Mouse (Mus musculus) right cerebral cortex, postnatal 14 days (tissue): ENCODE results near the gene Acy3.

Source experiments
- DNase-seq: peaks from one replicate; pipeline ENCODE4 v3.0.0; 2022

Acy3 gene

DNA sequence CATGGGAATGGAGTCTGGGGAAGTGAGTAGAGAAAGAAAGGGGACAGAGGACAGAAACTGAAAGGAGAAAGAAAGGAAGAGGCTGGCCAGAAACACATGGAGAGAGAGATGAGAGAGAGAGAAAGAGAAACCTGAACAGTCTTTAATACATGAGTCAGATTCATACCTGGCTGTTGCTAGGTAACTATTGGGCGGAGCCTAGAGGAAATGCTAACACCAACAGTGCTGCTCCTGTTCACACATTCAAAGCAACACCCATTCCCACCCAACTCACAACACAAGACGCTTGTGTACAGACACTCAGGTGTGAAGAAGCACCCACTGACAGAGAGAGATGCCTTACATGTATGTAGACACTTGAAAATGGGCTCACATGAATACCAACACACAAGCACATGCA is 10.5 kb upstream of the Acy3 start:
- DNase-seq: no peak

DNA sequence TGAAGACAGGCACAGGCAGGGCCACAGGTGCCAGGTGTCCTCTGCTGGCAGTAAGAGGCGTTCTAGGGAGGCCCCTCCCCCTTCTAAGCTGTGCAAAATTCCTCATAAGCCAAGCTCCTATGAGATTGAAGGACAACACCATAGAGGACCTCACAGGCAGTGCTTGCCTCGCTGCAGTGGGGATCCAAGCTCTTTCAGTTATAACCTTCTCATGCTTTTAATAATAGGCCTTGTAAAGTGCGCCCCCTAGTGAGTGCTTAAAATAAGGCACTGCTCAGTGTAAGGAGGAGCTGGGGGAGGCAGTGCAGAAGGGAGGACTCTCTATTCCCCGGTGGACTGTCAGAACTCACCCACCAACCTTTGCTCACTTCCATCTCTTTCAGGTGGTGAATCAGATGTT is 6.1 kb upstream of the Acy3 start:
- DNase-seq: peak; percentile 76

DNA sequence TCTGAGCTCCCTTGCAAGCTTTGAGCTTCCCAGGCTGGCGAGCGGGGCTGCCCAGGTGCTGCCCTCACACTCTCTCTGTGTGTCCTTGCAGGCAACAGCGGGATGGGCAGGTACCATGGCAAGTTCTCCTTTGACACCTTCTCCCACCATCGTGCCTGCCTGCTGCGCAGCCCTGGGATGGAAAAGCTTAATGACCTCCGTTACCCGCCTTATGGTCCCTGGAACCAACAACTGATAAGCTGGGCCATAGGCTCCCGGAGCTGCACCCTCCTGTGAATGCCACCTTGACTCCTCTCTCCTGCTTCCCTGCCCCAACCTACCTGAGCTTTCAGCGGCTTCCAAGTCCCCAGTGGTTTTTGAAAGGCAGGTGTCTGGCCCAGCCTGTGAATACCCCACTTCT is 5.5 kb upstream of the Acy3 start:
- DNase-seq: no peak

DNA sequence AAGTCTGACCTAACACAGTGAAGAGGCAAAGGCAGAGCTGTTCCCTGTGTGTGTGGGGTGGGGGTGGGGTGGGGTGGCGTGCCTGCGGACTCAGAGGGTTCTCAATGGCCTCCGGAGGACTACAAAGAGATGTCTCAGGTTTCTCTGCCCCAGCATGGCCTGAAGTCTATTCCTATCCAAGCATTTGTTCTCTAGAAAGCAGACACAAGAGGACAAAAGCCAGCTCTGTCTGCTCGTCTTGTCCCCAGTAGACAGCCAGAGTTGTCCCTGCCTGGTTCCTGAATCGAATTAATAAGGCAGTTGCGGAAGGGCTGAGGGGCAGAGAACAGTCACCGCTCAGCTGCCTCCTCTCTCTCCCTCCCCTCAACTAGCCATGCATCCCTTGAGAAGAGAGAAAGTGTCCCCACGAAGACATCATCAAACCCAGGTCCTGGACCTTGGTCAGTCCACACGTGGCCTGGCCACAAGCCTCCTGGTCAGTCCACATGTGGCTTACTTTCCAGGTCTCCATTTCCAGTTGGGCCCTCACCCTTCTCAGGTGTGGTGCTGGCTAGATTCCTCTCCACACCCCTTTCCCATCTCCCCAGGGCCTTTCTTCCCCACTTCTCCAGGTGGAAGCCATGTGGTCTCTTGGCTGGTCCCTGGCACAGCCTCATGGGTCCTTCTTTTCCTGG is 2.7 kb upstream of the Acy3 start:
- DNase-seq: no peak

DNA sequence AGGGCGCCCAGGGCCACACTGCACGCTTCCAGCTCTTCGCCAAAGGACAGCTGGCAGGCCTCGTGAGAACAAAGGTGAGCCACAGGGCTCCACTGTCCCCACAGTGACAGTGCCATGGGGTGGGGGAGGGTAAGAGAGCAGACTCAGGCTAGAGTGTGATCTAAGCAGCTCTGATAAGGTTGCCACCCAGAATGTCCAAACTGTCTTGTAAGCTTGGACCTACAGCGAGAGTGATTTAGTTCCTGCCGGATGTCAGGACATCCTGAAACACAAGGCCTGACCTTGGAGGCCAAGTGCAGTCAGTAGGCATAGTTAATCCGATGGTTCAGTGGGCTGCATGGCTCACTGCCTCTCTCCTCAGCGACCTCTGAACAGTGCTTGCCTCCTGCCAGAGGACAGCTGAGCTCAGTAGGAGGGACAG is 1.1 kb upstream of the Acy3 start:
- DNase-seq: no peak

DNA sequence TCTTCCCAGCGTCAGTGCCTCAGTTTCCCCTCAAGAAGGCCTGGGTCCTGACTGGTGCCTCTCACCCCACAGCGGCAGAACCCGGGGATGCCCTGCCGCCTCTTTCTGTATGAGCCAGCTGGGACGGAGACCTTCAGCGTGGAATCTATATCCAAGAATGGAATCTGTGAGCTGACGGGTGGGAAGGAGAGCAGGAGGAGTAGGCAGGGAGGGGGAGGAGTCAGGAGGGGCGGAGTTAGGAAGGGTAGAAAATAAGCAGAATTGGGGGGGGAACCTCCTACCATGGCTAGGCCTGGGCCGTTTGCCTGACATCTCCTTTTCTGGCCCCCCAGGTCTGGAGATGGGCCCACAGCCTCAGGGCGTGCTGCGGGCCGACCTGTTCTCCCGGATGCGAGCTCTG is 1.7 kb downstream of the Acy3 start:
- no peak for DNase-seq

DNA sequence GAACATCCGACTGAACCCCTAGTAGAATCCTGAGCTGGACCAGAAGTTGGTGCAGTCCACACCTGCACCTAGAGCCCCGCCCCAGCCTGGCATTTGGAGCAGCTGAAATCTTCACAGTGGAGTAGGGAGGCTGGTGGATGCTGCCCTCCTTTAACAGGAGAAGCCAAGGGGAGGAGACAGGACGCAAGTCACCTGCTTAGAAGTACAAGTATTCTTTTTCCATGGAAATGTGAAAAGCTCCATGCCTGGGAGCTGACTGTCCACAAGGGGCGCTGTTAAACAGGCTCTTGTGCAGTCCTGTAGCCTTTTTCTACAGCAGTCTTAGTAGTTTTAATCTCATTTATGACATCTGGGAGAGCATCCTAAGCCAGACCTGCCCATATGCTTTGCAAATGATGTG is 2.4 kb downstream of the Acy3 start:
- no peak for DNase-seq

DNA sequence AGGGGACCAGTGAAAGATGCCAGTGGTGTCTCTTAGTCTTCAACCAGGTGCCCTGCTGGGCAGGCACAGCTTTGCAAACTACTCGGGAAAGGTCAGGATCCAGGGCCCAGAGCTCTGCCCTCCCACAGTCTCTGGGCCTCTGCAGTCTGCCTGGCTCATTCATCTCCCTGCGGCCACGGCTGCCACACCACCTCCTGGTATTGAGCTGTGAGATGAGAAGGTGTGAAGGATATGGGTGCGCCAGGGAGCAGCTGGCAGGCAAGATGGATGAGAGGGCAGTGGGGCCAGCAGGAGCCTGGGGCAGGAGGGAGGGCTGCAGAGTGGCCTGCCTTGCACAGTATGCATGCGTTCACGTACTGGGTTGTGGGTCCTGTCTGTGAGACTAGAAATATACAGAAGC is 4.4 kb downstream of the Acy3 start:
- DNase-seq: no peak

DNA sequence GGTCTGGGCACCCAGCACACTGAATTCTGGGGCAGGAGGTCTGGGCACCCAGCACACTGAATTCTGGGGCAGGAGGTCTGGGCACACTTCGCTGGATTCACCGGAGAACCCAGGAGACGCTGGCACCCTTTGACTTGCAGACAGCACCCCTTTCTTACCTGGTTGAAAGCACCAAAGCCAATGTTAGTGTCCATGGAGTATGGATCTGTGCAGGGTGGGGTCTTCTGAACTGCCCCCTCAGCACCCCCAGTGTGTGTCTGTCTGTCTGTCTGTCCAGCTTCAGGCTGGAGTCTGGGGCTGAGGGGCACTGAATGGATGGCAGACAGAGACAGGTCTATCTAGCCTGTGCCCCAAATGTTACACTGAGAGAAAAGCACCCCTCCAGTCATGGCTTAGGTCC is 5.2 kb downstream of the Acy3 start:
- no peak for DNase-seq

DNA sequence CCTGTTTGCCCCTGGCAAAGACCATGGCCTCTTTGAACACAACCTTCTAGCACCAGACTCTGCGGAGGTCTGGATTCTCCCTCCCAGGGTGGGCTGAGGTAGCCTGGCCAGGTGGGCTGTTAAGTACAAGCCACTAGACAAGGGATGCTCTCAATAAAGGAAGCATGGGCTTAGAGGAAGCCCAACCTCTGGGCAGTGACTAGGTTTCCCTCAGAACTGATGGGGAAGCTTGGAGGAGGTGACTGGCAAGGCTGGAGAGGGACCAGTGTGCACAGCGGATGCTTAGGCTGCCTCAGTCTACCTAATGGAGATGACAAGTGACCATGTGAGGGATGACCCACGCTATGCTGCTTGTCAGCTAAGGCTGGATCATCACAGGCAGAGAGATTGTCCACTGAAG is 5.6 kb downstream of the Acy3 start:
- no peak for DNase-seq

DNA sequence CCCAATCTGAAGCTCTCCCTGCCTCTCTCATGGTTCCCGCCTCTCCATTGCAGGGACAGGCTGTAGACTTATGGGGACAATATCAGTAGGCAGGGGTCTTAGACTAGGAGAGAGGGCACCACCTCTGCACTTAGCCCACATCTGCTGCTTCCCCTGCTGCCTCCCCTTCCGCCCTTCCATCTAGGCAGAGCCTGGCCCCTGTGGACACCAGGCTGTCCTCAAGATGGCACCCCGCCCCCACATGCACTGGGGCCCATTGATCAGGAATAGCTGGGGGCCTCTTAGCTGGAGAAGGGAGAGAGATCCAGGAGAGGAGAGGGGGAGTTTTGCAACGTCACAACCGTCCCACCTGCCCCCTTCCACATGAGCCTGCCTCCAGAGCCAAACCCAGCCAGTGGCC is 6.0 kb downstream of the Acy3 start, which contains the start of gene Tbx10:
Gene Tbx10 (plus strand): TSS at position 337 of the 400 bp plus-strand sequence.
- DNase-seq: no peak

DNA sequence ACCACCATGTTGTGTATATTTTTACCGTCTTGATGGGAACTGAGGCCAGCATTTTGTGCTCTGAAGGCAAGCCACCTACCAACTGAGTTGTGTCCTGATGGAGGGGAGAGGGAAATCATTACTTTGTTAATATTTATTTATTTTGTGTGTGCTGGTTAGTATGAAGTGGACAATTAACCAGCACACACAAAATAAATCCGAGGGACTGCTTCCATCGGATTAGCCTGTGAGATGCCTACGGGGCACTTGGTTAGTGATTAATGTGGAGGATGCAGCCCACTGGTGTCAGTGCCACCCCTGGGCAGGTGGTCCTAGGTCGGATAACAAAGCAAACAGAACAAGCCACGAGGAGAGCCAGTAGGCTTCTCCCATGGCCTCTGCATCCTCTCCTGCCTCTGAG is 8.6 kb downstream of the Acy3 start:
- DNase-seq: no peak

DNA sequence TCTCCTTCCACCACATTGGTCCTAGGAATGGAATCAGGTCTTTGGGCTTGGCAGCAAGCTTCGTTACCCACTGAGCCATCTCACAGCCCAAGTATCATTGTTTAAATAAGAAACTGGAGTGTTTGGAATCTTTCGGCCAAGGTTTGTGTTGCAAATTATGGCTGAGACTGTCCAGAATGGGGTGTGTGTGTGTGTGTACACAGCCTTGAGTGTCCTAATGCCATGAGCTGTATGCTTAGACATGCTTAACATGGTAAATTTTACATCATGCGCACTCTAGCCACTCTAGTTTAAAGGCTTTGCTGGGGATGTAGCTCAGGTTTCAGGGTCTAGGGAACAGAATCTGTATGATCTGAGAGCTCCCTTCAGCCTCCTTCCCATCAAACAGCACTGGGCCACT is 9.1 kb downstream of the Acy3 start:
- no peak for DNase-seq

DNA sequence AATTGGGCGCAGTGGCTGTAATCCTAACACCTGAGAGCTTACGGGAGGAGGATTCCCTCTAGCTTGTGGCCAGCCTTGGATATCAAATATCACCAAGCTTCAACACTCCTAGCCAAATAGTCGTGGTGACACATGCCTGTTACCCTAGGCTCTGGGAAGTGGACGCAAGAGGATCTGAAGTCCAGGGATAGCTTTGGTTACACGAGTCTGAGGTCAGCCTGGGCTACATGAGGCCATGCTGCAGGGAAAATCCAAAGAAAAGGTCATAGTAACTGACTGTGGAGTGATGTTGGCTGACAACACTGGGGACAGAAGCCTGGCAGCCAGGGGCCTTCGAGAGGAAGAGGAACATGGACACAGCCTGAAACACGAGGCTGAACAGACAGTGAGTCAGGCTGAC is 9.7 kb downstream of the Acy3 start:
- no peak for DNase-seq

DNA sequence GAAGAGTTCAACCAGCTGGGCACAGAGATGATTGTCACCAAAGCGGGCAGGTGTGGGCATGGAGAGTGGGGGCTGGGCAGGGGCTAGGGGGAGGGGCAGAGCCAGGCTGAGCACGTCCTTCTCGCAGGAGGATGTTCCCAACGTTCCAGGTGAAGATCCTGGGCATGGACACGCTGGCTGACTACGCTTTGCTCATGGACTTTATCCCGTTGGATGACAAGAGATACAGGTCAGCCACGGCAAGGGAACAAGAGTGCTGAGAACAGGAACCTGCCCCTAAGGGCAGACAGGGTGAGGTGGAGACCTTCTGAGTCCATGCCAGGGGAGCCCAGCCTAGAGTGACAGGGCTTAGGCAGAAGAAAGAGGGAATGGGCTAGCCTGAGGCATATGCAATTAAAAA is 10.4 kb downstream of the Acy3 start:
- DNase-seq: no peak

DNA sequence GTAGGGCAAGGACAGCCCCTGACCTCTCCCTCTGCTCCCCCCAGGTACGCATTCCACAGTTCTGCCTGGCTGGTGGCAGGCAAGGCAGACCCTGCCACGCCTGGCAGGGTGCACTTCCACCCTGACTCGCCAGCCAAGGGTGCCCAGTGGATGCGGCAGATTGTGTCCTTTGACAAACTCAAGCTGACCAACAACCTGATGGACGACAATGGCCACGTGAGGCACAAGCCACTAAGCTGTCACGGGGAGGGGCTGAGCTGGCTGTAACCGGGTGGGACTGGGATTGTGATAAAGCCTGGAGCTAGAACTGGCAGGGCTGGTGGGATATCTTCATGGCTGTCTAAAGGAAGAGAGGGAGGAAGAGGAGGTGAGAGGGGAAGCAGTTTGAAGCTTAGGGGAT is 10.9 kb downstream of the Acy3 start:
- DNase-seq: no peak

DNA sequence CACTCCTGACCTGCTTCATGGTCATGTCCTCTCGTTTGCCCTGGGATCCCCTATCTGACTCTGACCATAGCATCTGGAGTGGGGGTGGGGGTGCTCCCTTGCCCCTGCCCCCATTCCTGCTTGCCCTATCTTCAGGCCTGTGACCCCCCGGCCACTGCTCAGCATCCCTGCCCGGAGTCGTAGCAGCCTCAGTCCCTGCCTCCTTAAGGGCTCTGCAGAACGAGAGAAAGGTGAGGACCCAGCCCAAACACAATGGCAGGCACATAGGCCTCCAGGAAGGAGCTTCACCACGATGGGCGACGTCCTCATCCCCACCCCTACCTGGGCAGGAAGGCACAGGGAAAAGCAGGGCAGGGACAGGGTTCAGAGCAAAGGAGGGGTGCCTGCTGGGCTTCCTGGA is 12.0 kb downstream of the Acy3 start:
- no peak for DNase-seq

DNA sequence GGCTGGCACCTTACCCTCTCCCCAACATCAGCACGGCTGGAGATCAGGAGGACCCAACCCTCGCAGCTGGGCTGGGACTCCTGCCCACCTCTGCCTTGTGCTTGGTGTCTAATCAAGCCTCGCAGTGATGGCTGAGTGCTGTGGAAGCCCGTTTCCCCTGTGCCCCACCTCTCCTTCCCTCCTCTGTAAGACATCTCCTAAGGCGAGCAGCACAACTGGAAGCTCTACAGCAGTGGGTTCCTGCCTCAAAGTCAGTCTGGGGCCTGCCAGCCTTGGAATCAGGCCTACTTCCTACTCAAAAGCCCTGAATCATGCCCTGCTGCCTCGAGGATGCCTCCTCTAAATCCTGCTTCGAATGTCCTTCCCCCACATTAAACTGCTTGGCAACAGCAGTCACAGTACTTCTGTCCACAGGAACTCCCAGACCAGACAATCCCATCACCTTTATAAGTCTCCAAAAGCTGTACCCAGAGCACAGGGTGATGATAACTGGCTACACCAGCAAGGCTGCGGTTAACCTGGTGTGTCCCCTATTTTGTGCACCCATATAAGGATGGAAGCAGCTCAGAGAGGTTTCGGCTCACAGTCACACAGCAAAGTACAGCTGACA is 12.9 kb downstream of the Acy3 start:
- DNase-seq: no peak

DNA sequence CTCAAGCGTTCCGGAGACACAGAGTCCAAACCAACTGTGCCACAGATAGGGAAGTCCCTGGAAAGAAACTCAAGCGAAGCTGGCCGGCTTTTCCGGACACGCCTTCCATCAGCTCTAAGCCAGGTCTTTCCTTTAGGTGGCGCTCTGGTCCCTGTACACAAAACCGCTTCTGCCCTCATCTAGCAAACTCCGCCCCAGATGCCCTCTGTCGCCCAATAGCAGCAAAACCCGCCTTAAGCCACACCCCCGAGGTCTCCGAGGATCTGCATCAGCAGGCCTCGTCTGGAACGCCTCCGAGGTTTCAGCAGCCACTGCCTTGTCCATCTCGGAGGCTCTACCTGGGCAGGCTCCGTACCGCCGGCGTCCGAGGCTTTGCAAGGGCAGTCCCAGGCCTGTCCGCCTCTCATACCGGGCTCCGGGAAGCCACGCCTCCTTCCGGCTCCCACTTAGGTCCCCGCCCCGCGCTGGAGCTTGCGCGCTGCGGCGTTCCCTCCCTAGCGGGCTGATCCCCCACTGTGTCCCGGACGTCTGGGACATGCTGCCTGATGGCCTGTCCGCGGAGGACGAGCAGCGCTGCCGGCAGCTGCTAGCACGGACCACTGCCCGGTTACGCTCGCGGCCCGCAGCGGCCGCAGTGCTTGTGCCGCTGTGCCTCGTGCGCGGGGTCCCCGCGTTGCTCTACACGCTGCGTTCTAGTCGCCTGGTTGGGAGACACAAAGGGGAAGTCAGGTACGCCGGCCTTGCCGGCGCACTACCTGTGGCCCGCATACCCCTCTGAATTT is 13.9 kb downstream of the Acy3 start, which contains the start of the genes Nudt8 and Gm49405:
Gene Nudt8 (plus strand): TSS at position 462 of the 782 bp plus-strand sequence.
Gene Gm49405 (plus strand): TSS at position 508 of the 782 bp plus-strand sequence.
- peak; percentile 93 for DNase-seq

DNA sequence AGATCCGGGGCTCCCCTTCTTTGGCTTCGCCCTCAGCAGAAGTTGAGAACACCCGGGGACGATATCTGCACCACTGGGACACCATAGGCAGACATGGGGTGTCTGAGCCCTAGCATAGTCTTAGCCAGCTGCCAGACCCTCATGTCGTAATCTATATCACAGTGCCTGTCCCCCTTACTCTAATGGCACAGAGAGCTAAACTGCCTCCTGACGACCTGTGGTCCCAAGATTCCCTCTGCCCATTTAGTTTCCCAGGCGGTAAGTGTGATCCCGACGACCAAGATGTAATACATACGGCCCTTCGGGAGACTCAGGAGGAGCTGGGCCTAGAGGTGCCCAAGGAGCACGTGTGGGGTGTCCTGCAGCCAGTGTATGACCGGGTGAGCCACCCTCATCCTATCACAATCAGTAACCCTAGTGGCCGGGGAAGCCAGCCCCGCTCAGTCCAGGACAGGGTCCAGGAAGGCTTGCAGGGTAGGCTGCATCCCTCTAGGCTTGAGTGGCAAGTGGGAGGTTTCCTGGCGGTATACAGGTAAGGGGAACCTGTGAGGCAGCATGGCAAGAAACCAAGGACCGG is 14.7 kb downstream of the Acy3 start:
- no peak for DNase-seq

DNA sequence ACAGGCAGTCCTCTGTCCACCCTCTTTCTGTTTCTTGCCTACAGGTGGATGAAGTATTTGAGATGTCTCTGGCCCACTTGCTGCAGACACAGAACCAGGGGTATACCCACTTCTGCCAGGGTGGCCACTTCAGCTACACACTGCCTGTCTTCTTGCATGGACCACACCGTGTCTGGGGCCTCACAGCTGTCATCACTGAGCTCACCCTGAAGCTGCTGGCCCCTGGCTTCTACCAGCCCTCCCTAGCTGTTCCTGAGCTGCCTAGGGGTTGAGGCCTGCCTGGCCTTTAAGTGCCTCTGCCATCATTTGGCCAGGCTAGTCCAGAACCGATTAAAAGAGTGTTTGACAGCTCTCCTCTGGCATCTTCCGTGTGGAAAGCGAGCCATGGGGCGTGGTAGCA is 15.4 kb downstream of the Acy3 start:
- no peak for DNase-seq

DNA sequence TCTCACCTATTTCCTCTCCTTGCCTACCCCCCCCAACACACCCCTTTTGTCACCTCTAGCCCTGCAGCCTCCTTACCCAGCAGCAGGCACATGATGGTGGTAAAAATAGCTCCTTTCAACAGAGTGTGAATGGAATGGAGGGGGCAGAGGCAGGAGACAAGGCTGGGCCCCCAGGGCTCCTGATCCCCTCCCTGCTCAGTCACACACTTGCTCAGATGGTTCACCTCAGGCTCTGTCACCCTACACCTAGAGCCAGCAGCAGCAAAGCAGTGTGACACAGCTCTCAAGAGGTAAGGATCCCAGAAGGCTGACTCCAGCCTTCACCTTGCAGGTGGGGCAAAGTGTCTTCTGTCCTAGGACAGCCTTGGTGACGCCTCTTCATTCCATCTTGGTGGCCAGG is 16.7 kb downstream of the Acy3 start, which contains the start of gene Doc2g:
Gene Doc2g (plus strand): TSS at position 202 of the 400 bp plus-strand sequence.
- no peak for DNase-seq

DNA sequence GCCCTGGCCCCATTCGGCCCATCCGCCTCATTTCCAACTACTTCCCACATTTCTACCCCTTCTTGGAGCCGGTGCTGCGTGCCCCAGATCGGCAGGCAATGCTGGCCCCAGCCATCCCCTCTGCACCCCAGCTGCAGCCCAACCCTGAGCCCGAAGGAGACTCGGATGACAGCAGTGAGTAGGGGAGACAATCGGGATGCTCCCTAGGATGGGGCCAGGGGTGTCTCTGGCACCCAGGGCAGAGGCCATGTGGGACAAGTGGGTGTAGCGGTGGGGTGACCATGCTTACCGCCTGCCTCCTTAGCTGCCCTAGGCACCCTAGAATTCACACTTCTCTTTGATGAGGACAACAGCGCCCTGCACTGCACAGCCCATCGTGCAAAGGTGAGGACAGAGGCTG is 17.3 kb downstream of the Acy3 start:
- no peak for DNase-seq

DNA sequence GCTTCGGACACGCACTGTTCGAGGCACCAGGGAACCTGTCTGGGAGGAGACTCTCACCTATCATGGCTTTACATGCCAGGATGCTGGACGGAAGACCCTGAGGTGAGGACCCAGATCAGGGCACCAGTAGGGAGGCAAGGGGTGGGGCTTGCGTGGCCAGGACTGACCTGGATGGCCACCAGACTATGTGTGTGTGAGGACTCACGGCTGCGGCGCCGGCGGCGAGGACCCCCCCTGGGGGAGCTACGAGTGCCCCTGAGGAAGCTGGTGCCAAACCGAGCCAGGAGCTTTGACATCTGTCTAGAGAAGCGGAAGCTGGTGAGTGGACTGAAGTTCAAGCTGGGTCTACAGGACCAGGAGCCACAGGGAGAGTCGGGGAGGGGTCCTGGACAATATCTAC is 18.0 kb downstream of the Acy3 start:
- DNase-seq: no peak
